Mouse (Mus musculus) heart, embryonic 15.5 days (tissue): ENCODE measurements around the gene Nedd4. TPM values are rescaled to one million over a fixed set of nuclear protein-coding genes. Genes with fewer than 3 reads are reported as not detected.
A peak's percentile ranks its signal among the peaks of the same experiment; 100 is the strongest.
"Not testable (repeated sequence)": the region's sequence is repeated elsewhere in the genome, so short reads cannot be mapped to it uniquely, and the experiment has no call there.

Experiments used
- ATAC-seq: fragments of 200-750 bp; cut with Nextera tagmentation; replicated peaks from 2 replicates; pipeline ENCODE4 v1.8.0; 2017; ENCODE audit warnings: low read depth, moderate TSS enrichment; ENCODE audit not compliant: insufficient number of reproducible peaks, insufficient read depth, low FRiP score
- H3K27ac ChIP-seq: fragments of 300-500 bp; sonication (generic); 2 replicates; pipeline ENCODE4 v1.5.1; 2015; ENCODE audit warnings: mild to moderate bottlenecking, inconsistent platforms
- H3K27me3 ChIP-seq: fragments of 300-500 bp; sonication (generic); 2 replicates; pipeline ENCODE4 v1.6.1; 2015; ENCODE audit warnings: inconsistent platforms
- H3K36me3 ChIP-seq: fragments of 300-500 bp; sonication (generic); 2 replicates; pipeline ENCODE4 v1.6.1; 2015; ENCODE audit warnings: mild to moderate bottlenecking, inconsistent platforms
- H3K4me1 ChIP-seq: fragments of 300-500 bp; sonication (generic); replicated peaks from 2 replicates; pipeline ENCODE4 v1.6.1; 2015; ENCODE audit warnings: inconsistent platforms
- H3K4me2 ChIP-seq: fragments of 300-500 bp; sonication (generic); 2 replicates; pipeline ENCODE4 v1.6.1; 2015; ENCODE audit warnings: inconsistent platforms, mild to moderate bottlenecking, moderate library complexity
- H3K4me3 ChIP-seq: fragments of 300-500 bp; sonication (generic); 2 replicates; pipeline ENCODE4 v1.5.1; 2015; ENCODE audit warnings: mild to moderate bottlenecking, inconsistent platforms
- H3K9ac ChIP-seq: fragments of 300-500 bp; sonication (generic); 2 replicates; pipeline ENCODE4 v1.6.1; 2015; ENCODE audit warnings: mild to moderate bottlenecking, inconsistent platforms
- H3K9me3 ChIP-seq: fragments of 300-500 bp; sonication (generic); replicated peaks from 2 replicates; pipeline ENCODE4 v1.6.1; 2016; ENCODE audit warnings: inconsistent platforms
- WGBS: fragments of 180-500 bp; shearing (Covaris S2); methylation state at CpG from one replicate; pipeline ENCODE4 v1.1.7; 2015; ENCODE audit warnings: mixed read lengths; 5-methylcytosine and 5-hydroxymethylcytosine counted together
- polyA plus RNA-seq: library from polyadenylated mRNA; unstranded; fragments of >200 nt; fragmentation: Nextera tagmentation; extraction: Ambion mirVana; gene quantifications from 2 replicates; pipeline ENCODE4 v1.2.1, GENCODE M21; 2015

The Nedd4 gene
- polyA plus RNA-seq, 1 experiment from 2014 or later = 450 TPM

DNA sequence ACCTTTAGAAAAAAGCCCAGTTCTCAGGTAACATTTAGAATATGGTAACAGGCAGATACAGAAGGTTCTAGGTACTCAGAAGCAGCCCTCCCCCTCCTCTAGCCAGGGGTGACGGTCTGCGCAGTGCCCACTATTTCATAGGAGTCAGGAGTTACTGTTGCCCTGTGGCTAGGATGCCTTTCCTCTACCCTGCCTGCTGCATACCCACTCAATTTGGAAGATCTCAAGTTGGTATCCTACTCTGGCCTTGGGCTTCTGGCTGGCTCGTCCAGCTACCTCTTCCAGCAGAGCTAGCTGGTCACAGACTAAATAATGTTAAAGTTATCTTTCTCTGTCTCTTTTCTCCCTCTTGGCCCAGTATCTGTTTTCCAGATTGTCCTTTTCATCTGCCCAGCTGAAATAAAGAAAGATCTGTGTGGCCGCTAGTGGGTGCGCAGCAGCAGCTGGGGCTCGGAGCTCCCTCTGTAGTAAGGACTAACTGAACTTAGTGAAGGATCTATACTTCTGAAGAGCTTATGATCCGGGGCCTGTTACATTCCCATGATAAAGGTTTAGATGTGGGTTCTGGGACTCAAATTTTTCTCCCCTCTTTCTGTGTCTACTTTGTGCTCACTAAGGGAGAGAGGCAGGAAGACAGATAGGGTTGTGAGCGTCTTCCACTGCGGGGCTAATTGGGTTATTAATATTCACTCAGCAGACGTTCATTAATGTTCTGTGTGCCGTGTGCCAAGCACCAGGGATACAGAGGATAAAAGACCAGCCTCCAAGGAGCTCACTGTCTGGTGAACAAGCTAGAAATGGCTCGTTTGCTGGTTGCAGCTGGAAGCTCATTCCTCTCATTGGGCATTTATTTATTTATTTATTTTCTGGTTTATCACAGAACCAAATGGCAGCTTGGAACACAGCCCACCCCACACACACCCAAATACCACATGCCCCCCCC, 2.5 kb downstream of the Nedd4 start:
- no peaks in the 10 kb centered on the region for H3K9me3 ChIP-seq
- peak overlapping the region; percentile 93 for H3K4me3 ChIP-seq
- 33% methylated on average over 12 of the region's 12 CpGs for WGBS
- ATAC-seq = no peak
- no peaks in the 10 kb centered on the region for H3K27me3 ChIP-seq
- H3K4me2 ChIP-seq = peak overlapping the region; percentile 86
- peaks cover 38% of the 10 kb centered on the region for H3K4me1 ChIP-seq
- peaks cover 33% of the 10 kb centered on the region for H3K36me3 ChIP-seq
- peak overlapping the region; percentile 100 for H3K27ac ChIP-seq
- peak overlapping the region; percentile 100 for H3K9ac ChIP-seq

- no peaks in the 10 kb centered on the region for H3K27me3 ChIP-seq
- peaks cover 44% of the 10 kb centered on the region for H3K4me1 ChIP-seq
- ATAC-seq = no peak
- peak overlapping the region; percentile 100 for H3K27ac ChIP-seq
- H3K4me3 ChIP-seq = peak overlapping the region; percentile 93
- H3K4me2 ChIP-seq = peak overlapping the region; percentile 86
- peak overlapping the region; percentile 5; the same call in 1 of the 2 replicates for H3K9ac ChIP-seq
- peaks cover 41% of the 10 kb centered on the region for H3K36me3 ChIP-seq
- 42% methylated on average over 7 of the region's 7 CpGs for WGBS
- no peaks in the 10 kb centered on the region for H3K9me3 ChIP-seq
These were observed 3.4 kb downstream of the Nedd4 start for GRCm38 (mm10) chr9:72665517-72665916.

- H3K9me3 ChIP-seq, H3K4me3 ChIP-seq, H3K27me3 ChIP-seq, ATAC-seq, H3K9ac ChIP-seq: not testable (repeated sequence)
- WGBS = 59% methylated on average over 7 of the region's 8 CpGs
- Histone ChIP-seq H3K4me2 (peak overlapping the region; percentile 24; the same call in 1 of the 2 replicates), H3K4me1 (peaks cover 44% of the 10 kb centered on the region), H3K36me3 (peaks cover 48% of the 10 kb centered on the region), H3K27ac (0 out of 2 replicates have a peak overlapping the region, but pooled peaks have one; percentile 1)
These were observed 4.3 kb downstream of the Nedd4 start for GRCm38 (mm10) chr9:72666352-72667021.

GRCm38 (mm10) chr9:72667126-72667525, 5.0 kb downstream of the Nedd4 start:
- no peak overlapping the region for H3K9ac ChIP-seq
- no peaks in the 10 kb centered on the region for H3K27me3 ChIP-seq
- 0 out of 2 replicates have a peak overlapping the region, but pooled peaks have one; percentile 1 for H3K27ac ChIP-seq
- no peak for ATAC-seq
- no peak overlapping the region for H3K4me3 ChIP-seq
- H3K4me1 ChIP-seq = peaks cover 44% of the 10 kb centered on the region
- peaks cover 53% of the 10 kb centered on the region for H3K36me3 ChIP-seq
- peak overlapping the region; percentile 24; the same call in 1 of the 2 replicates for H3K4me2 ChIP-seq
- WGBS = 72% methylated on average over 3 of the region's 3 CpGs
- H3K9me3 ChIP-seq = no peaks in the 10 kb centered on the region

DNA sequence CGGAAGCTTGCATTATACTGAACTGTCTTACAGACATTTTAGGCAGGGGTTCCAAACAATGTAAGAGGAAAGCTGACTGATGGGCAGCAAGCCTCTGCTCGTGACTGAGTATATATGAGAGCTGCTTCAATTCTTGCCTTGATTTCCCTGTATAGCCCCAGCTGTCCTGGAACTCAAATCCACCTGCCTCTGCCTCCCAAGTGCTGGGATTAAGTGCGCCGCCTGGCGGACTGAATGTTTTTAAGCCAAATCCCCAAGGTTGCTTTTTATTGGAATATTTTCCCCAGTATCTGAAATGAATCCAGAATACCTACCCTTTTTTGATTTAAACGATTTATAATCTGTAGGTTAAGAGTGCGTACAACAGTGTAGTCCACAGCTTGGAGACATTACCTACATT, 7.2 kb downstream of the Nedd4 start:
- Histone ChIP-seq H3K4me3 (no peak overlapping the region), H3K9ac (no peak overlapping the region), H3K4me1 (peaks cover 42% of the 10 kb centered on the region), H3K27me3 (no peaks in the 10 kb centered on the region), H3K4me2 (no peak overlapping the region), H3K9me3 (no peaks in the 10 kb centered on the region), H3K27ac (0 out of 2 replicates have a peak overlapping the region, but pooled peaks have one; percentile 16), H3K36me3 (peaks cover 67% of the 10 kb centered on the region)
- WGBS = 84% methylated on average over 7 of the region's 7 CpGs
- no peak for ATAC-seq

GRCm38 (mm10) chr9:72672361-72672760, 10.2 kb downstream of the Nedd4 start:
- no peak overlapping the region for H3K4me2 ChIP-seq
- H3K27me3 ChIP-seq = no peaks in the 10 kb centered on the region
- no peak for ATAC-seq
- no peaks in the 10 kb centered on the region for H3K9me3 ChIP-seq
- no peak overlapping the region for H3K4me3 ChIP-seq
- WGBS = 24% methylated on average over 2 of the region's 2 CpGs
- no peak overlapping the region for H3K9ac ChIP-seq
- peaks cover 76% of the 10 kb centered on the region for H3K36me3 ChIP-seq
- no peak overlapping the region for H3K27ac ChIP-seq
- H3K4me1 ChIP-seq = peaks cover 18% of the 10 kb centered on the region

GRCm38 (mm10) chr9:72674957-72675744, 13.0 kb downstream of the Nedd4 start:
- peaks cover 5% of the 10 kb centered on the region for H3K4me1 ChIP-seq
- H3K9me3 ChIP-seq = no peaks in the 10 kb centered on the region
- H3K36me3 ChIP-seq = peaks cover 78% of the 10 kb centered on the region
- 85% methylated on average over 6 of the region's 6 CpGs for WGBS
- no peaks in the 10 kb centered on the region for H3K27me3 ChIP-seq
- no peak overlapping the region; the same call in 1 of the 2 replicates for H3K27ac ChIP-seq
- ATAC-seq = no peak
- no peak overlapping the region for H3K4me3 ChIP-seq
- H3K9ac ChIP-seq = no peak overlapping the region
- H3K4me2 ChIP-seq = no peak overlapping the region

- Histone ChIP-seq H3K36me3 (peaks cover 73% of the 10 kb centered on the region), H3K27ac (no peak overlapping the region), H3K27me3 (no peaks in the 10 kb centered on the region), H3K9me3 (no peaks in the 10 kb centered on the region), H3K4me3 (no peak overlapping the region), H3K4me1 (peaks cover 3% of the 10 kb centered on the region; the same call in 1 of the 2 replicates), H3K4me2 (no peak overlapping the region), H3K9ac (no peak overlapping the region)
- 86% methylated on average over 3 of the region's 3 CpGs for WGBS
- ATAC-seq = no peak
These were observed 13.6 kb downstream of the Nedd4 start for GRCm38 (mm10) chr9:72675745-72676200.

DNA sequence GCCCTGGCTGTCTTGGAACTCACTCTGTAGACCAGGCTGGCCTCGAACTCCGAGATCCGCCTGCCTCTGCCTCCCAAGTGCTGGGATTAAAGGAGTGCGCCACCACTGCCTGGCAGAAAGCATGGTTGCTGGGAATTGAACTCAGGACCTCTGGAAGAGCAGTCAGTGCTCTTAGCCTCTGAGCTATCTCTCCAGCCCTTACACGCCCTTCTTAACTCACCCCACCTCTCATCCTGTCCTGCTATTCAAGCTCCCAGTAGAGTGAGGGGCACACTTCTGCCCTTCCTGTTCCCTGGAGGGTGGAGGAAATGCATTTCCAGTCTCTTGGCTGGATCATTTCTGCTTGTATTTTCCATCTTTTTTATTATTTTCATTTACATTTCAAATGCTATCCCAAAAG, 15.5 kb downstream of the Nedd4 start:
- H3K36me3 ChIP-seq = peaks cover 74% of the 10 kb centered on the region
- ATAC-seq = no peak
- no peak overlapping the region for H3K27ac ChIP-seq
- no peak overlapping the region for H3K9ac ChIP-seq
- H3K4me1 ChIP-seq = peaks cover 5% of the 10 kb centered on the region; the same call in 1 of the 2 replicates
- no peak overlapping the region for H3K4me2 ChIP-seq
- WGBS = 83% methylated on average over 5 of the region's 5 CpGs
- H3K27me3 ChIP-seq = no peaks in the 10 kb centered on the region
- H3K9me3 ChIP-seq = no peaks in the 10 kb centered on the region
- no peak overlapping the region for H3K4me3 ChIP-seq

GRCm38 (mm10) chr9:72678771-72679170, 16.6 kb downstream of the Nedd4 start:
- Histone ChIP-seq H3K9me3 (no peaks in the 10 kb centered on the region), H3K4me2 (no peak overlapping the region), H3K27ac (no peak overlapping the region), H3K9ac (no peak overlapping the region), H3K36me3 (peaks cover 71% of the 10 kb centered on the region), H3K4me3 (no peak overlapping the region), H3K27me3 (no peaks in the 10 kb centered on the region), H3K4me1 (peaks cover 3% of the 10 kb centered on the region; the same call in 1 of the 2 replicates)
- no peak for ATAC-seq
- 68% methylated on average over 4 of the region's 4 CpGs for WGBS
